Mouse (Mus musculus): Measurements from ENCODE around the gene Agrp.

Agrp gene

DNA sequence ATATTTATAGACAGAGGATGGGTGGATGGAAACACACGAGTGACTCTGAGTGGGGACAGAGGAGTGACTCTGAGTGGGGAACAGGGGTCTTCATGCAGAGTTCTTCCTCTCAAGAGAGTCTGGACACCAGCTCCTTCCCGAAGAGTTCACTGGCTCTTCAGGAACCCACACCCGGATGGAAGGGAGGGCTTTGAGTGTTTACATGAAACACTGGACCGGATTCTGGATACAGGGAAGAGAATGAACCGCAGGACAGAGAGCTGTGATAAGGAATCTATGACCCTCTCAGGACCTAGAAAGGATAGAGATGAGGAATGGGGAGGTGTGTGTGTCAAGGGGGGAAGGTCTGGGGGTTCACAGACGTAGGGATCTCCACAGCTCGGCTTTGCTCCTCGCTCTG lies 119.8 kb downstream of the Agrp start:
- no peak for DNase-seq
